Mouse (Mus musculus) embryonic facial prominence, embryonic 14.5 days (tissue): ENCODE data around the gene Pop5. TPM values are rescaled to one million over a fixed set of nuclear protein-coding genes. Genes with fewer than 3 reads are reported as not detected.
A peak's percentile ranks its signal among the peaks of the same experiment; 100 is the strongest.

Source experiments
- ATAC-seq: fragments of 200-750 bp; cut with Nextera tagmentation; 2 replicates; pipeline ENCODE4 v1.8.0; 2017; ENCODE audit warnings: low read depth, moderate number of reproducible peaks, moderate TSS enrichment
- DNase-seq: peaks from one replicate; pipeline ENCODE4 v3.0.0-alpha.2; 2015; ENCODE audit warnings: low spot score
- H3K27ac ChIP-seq: fragments of 300-500 bp; sonication (generic); replicated peaks from 2 replicates; pipeline ENCODE4 v1.5.1; 2014; ENCODE audit warnings: low read depth, mild to moderate bottlenecking, low read length, moderate library complexity
- H3K27me3 ChIP-seq: fragments of 300-500 bp; sonication (generic); replicated peaks from 2 replicates; pipeline ENCODE4 v1.6.1; 2014; ENCODE audit warnings: low read length; ENCODE audit not compliant: control insufficient read depth, insufficient read depth
- H3K36me3 ChIP-seq: fragments of 300-500 bp; sonication (generic); 2 replicates; pipeline ENCODE4 v1.6.1; 2014; ENCODE audit warnings: low read length, mixed read lengths; ENCODE audit not compliant: control insufficient read depth, insufficient read depth
- H3K4me1 ChIP-seq: fragments of 300-500 bp; sonication (generic); 2 replicates; pipeline ENCODE4 v1.6.1; 2014; ENCODE audit warnings: antibody characterized with exemption, low read length; ENCODE audit not compliant: control insufficient read depth, insufficient read depth
- H3K4me2 ChIP-seq: fragments of 300-500 bp; sonication (generic); 2 replicates; pipeline ENCODE4 v1.6.1; 2014; ENCODE audit warnings: low read depth, mild to moderate bottlenecking, low read length, moderate library complexity, mixed read lengths
- H3K4me3 ChIP-seq: fragments of 300-500 bp; sonication (generic); 2 replicates; pipeline ENCODE4 v1.5.1; 2014; ENCODE audit warnings: low read depth, mild to moderate bottlenecking, low read length
- H3K9ac ChIP-seq: fragments of 300-500 bp; sonication (generic); 2 replicates; pipeline ENCODE4 v1.6.1; 2014; ENCODE audit warnings: low read depth, mild to moderate bottlenecking, low read length, moderate library complexity, mixed read lengths
- H3K9me3 ChIP-seq: fragments of 300-500 bp; sonication (generic); 2 replicates; pipeline ENCODE4 v1.6.1; 2016; ENCODE audit warnings: low read length; ENCODE audit not compliant: control insufficient read depth
- WGBS: fragments of 180-500 bp; shearing (Covaris S2); extraction: QIAGEN DNeasy Blood & Tissue Kit; methylation state at CpG from one replicate; pipeline ENCODE4 v1.1.7; 2014; 5-methylcytosine and 5-hydroxymethylcytosine counted together
- polyA plus RNA-seq: library from polyadenylated mRNA; unstranded; fragments of >200 nt; fragmentation: Nextera tagmentation; extraction: Ambion mirVana; gene quantifications from 2 replicates; pipeline ENCODE4 v1.2.1, GENCODE M21; 2014

Gene Pop5
- polyA plus RNA-seq, 1 experiment from 2014 or later = 95.5 TPM

- Histone ChIP-seq H3K27ac (no peak overlapping the region), H3K9ac (peak overlapping the region; percentile 59), H3K27me3 (peaks cover 57% of the 10 kb centered on the region), H3K9me3 (no peaks in the 10 kb centered on the region), H3K36me3 (no peaks in the 10 kb centered on the region), H3K4me2 (peak overlapping the region; percentile 100), H3K4me1 (peaks cover 14% of the 10 kb centered on the region), H3K4me3 (peak overlapping the region; percentile 57)
- WGBS = under 1% methylated on average over 18 of the region's 34 CpGs
- ATAC-seq (0 out of 2 replicates have a peak, but pooled peaks have one; percentile 17), DNase-seq (peak; percentile 42)
These were observed 42.4 kb upstream of the Pop5 start for GRCm38 (mm10) chr5:115193226-115193625.

- H3K9ac ChIP-seq = peak within 1 kb of the TSS; percentile 59
- H3K4me2 ChIP-seq = peak within 1 kb of the TSS; percentile 100
- ATAC-seq (peak; percentile 62), DNase-seq (peak; percentile 61)
- H3K4me1 ChIP-seq = peaks cover 14% of the 10 kb centered on the region
- H3K27ac ChIP-seq = no peak within 1 kb of the TSS
- H3K4me3 ChIP-seq = peak within 1 kb of the TSS; percentile 57
- no peaks in the 10 kb centered on the region for H3K36me3 ChIP-seq
- H3K9me3 ChIP-seq = no peaks in the 10 kb centered on the region
- 0% methylated on average over 18 of the region's 116 CpGs for WGBS
- peaks cover 57% of the 10 kb centered on the region for H3K27me3 ChIP-seq
These were observed 41.7 kb upstream of the Pop5 start, which contains the start of gene Cabp1 for GRCm38 (mm10) chr5:115193669-115194625. Gene Cabp1, minus strand, starts transcription at chr5:115194381.

- Histone ChIP-seq H3K27ac (no peak overlapping the region), H3K36me3 (no peaks in the 10 kb centered on the region), H3K4me3 (peak overlapping the region; percentile 57), H3K4me1 (peaks cover 14% of the 10 kb centered on the region), H3K9ac (no peak overlapping the region), H3K9me3 (no peaks in the 10 kb centered on the region), H3K27me3 (peaks cover 55% of the 10 kb centered on the region), H3K4me2 (peak overlapping the region; percentile 100)
- WGBS = 4% methylated on average over 11 of the region's 12 CpGs
- DNase-seq (no peak), ATAC-seq (no peak)
These were observed 40.9 kb upstream of the Pop5 start for GRCm38 (mm10) chr5:115194626-115195221.

GRCm38 (mm10) chr5:115203735-115204561 is 31.7 kb upstream of the Pop5 start:
- Histone ChIP-seq H3K36me3 (no peaks in the 10 kb centered on the region), H3K27ac (peak overlapping the region; percentile 17; the same call in 1 of the 2 replicates), H3K27me3 (no peaks in the 10 kb centered on the region), H3K4me1 (peaks cover 8% of the 10 kb centered on the region), H3K9ac (peak overlapping the region; percentile 57), H3K4me3 (peak overlapping the region; percentile 33), H3K9me3 (no peaks in the 10 kb centered on the region), H3K4me2 (peak overlapping the region; percentile 60)
- 19% methylated on average over 23 of the region's 23 CpGs for WGBS
- ATAC-seq (peak; percentile 59), DNase-seq (peak; percentile 62)

GRCm38 (mm10) chr5:115204562-115205311 is 30.9 kb upstream of the Pop5 start:
- no peaks in the 10 kb centered on the region for H3K36me3 ChIP-seq
- H3K27me3 ChIP-seq = no peaks in the 10 kb centered on the region
- peak overlapping the region; percentile 50; the same call in 1 of the 2 replicates for H3K27ac ChIP-seq
- peaks cover 8% of the 10 kb centered on the region for H3K4me1 ChIP-seq
- DNase-seq = peak; percentile 73
- H3K9ac ChIP-seq = peak overlapping the region; percentile 57
- WGBS = 4% methylated on average over 31 of the region's 31 CpGs
- peak overlapping the region; percentile 60 for H3K4me2 ChIP-seq
- H3K9me3 ChIP-seq = no peaks in the 10 kb centered on the region
- H3K4me3 ChIP-seq = peak overlapping the region; percentile 33
- ATAC-seq = peak; percentile 82

GRCm38 (mm10) chr5:115207244-115207643 is 28.4 kb upstream of the Pop5 start:
- DNase-seq (no peak), ATAC-seq (no peak)
- Histone ChIP-seq H3K4me3 (no peak overlapping the region), H3K9ac (no peak overlapping the region), H3K4me2 (no peak overlapping the region), H3K4me1 (peaks cover 8% of the 10 kb centered on the region), H3K9me3 (no peaks in the 10 kb centered on the region), H3K27me3 (no peaks in the 10 kb centered on the region), H3K27ac (no peak overlapping the region), H3K36me3 (no peaks in the 10 kb centered on the region)
- WGBS = 62% methylated on average over 5 of the region's 5 CpGs

- H3K27me3 ChIP-seq = no peaks in the 10 kb centered on the region
- H3K36me3 ChIP-seq = no peaks in the 10 kb centered on the region
- DNase-seq (no peak), ATAC-seq (no peak)
- no peak overlapping the region for H3K27ac ChIP-seq
- H3K4me3 ChIP-seq = no peak overlapping the region
- no peaks in the 10 kb centered on the region for H3K9me3 ChIP-seq
- 14% methylated on average over 9 of the region's 16 CpGs for WGBS
- H3K4me1 ChIP-seq = peaks cover 8% of the 10 kb centered on the region
- no peak overlapping the region for H3K9ac ChIP-seq
- H3K4me2 ChIP-seq = peak overlapping the region; percentile 28
These were observed 27.7 kb upstream of the Pop5 start for GRCm38 (mm10) chr5:115207892-115208291.
